Mouse (Mus musculus): ENCODE data around the gene Alcam. TPM values are rescaled to one million over a fixed set of nuclear protein-coding genes. Genes with fewer than 3 reads are reported as not detected.

The Alcam gene
- polyA plus RNA-seq, 1 experiment from 2014 or later: 331 TPM

- Histone ChIP-seq H3K4me3 (ENCODE audit: inconsistent target) (peak overlapping the region; percentile 96), H3K27ac (peak overlapping the region; percentile 72), H3K79me2 (ENCODE audit: inconsistent target) (peaks cover 58% of the 10 kb centered on the region), H3K36me3 (ENCODE audit: inconsistent target) (no peaks in the 10 kb centered on the region)
- 2% methylated on average over 23 of the region's 23 CpGs for WGBS (ENCODE audit: missing documents)
Measured at GRCm38 (mm10) chr16:52451786-52452476, 1.9 kb downstream of the Alcam start.

- H3K4me3 ChIP-seq (ENCODE audit: inconsistent target): peak overlapping the region; percentile 96
- H3K79me2 ChIP-seq (ENCODE audit: inconsistent target): peaks cover 65% of the 10 kb centered on the region
- 2% methylated on average over 15 of the region's 15 CpGs for WGBS (ENCODE audit: missing documents)
- no peaks in the 10 kb centered on the region for H3K36me3 ChIP-seq (ENCODE audit: inconsistent target)
- peak overlapping the region; percentile 72 for H3K27ac ChIP-seq
Measured at GRCm38 (mm10) chr16:52451101-52451785, 2.6 kb downstream of the Alcam start.

- peak overlapping the region; percentile 96 for H3K4me3 ChIP-seq (ENCODE audit: inconsistent target)
- peak overlapping the region; percentile 72 for H3K27ac ChIP-seq
- no peaks in the 10 kb centered on the region for H3K36me3 ChIP-seq (ENCODE audit: inconsistent target)
- under 1% methylated on average over 28 of the region's 28 CpGs for WGBS (ENCODE audit: missing documents)
- H3K79me2 ChIP-seq (ENCODE audit: inconsistent target): peaks cover 73% of the 10 kb centered on the region
Measured at GRCm38 (mm10) chr16:52450245-52451100, 3.4 kb downstream of the Alcam start.

- peaks cover 79% of the 10 kb centered on the region for H3K79me2 ChIP-seq (ENCODE audit: inconsistent target)
- H3K27ac ChIP-seq: peak overlapping the region; percentile 72
- 13% methylated on average over 3 of the region's 3 CpGs for WGBS (ENCODE audit: missing documents)
- H3K4me3 ChIP-seq (ENCODE audit: inconsistent target): peak overlapping the region; percentile 96
- no peaks in the 10 kb centered on the region for H3K36me3 ChIP-seq (ENCODE audit: inconsistent target)
Measured at GRCm38 (mm10) chr16:52449889-52450244, 4.0 kb downstream of the Alcam start.

- 100% methylated on average over 2 of the region's 3 CpGs for WGBS (ENCODE audit: missing documents)
Measured at GRCm38 (mm10) chr16:52445984-52446383, 7.9 kb downstream of the Alcam start.

GRCm38 (mm10) chr16:52443635-52444505, 10.0 kb downstream of the Alcam start:
- Histone ChIP-seq H3K36me3 (ENCODE audit: inconsistent target) (no peaks in the 10 kb centered on the region), H3K27ac (no peak overlapping the region), H3K79me2 (ENCODE audit: inconsistent target) (peaks cover 100% of the 10 kb centered on the region), H3K4me3 (ENCODE audit: inconsistent target) (no peak overlapping the region)
- WGBS (ENCODE audit: missing documents): 56% methylated on average over 9 of the region's 9 CpGs

More at GRCm38 (mm10) chr16:52445984-52446383, 7.9 kb downstream of the Alcam start:
- Histone ChIP-seq H3K79me2 (ENCODE audit: inconsistent target) (peaks cover 100% of the 10 kb centered on the region), H3K27ac (no peak overlapping the region), H3K36me3 (ENCODE audit: inconsistent target) (no peaks in the 10 kb centered on the region), H3K4me3 (ENCODE audit: inconsistent target) (no peak overlapping the region)

GRCm38 (mm10) chr16:52443055-52443454, 10.8 kb downstream of the Alcam start:
- WGBS (ENCODE audit: missing documents): 94% methylated on average over 1 of the region's 1 CpGs
- Histone ChIP-seq H3K36me3 (ENCODE audit: inconsistent target) (no peaks in the 10 kb centered on the region), H3K4me3 (ENCODE audit: inconsistent target) (no peak overlapping the region), H3K27ac (no peak overlapping the region), H3K79me2 (ENCODE audit: inconsistent target) (peaks cover 100% of the 10 kb centered on the region)

- Histone ChIP-seq H3K27ac (no peak overlapping the region), H3K36me3 (ENCODE audit: inconsistent target) (no peaks in the 10 kb centered on the region), H3K79me2 (ENCODE audit: inconsistent target) (peaks cover 100% of the 10 kb centered on the region), H3K4me3 (ENCODE audit: inconsistent target) (no peak overlapping the region)
Measured at GRCm38 (mm10) chr16:52439600-52439999, 14.3 kb downstream of the Alcam start.

GRCm38 (mm10) chr16:52439007-52439406, 14.9 kb downstream of the Alcam start:
- H3K36me3 ChIP-seq (ENCODE audit: inconsistent target): no peaks in the 10 kb centered on the region
- H3K4me3 ChIP-seq (ENCODE audit: inconsistent target): no peak overlapping the region
- WGBS (ENCODE audit: missing documents): 97% methylated on average over 6 of the region's 6 CpGs
- no peak overlapping the region for H3K27ac ChIP-seq
- peaks cover 100% of the 10 kb centered on the region for H3K79me2 ChIP-seq (ENCODE audit: inconsistent target)

GRCm38 (mm10) chr16:52438216-52438904, 15.5 kb downstream of the Alcam start:
- WGBS (ENCODE audit: missing documents): 51% methylated on average over 6 of the region's 6 CpGs
- Histone ChIP-seq H3K27ac (no peak overlapping the region), H3K4me3 (ENCODE audit: inconsistent target) (no peak overlapping the region), H3K36me3 (ENCODE audit: inconsistent target) (no peaks in the 10 kb centered on the region), H3K79me2 (ENCODE audit: inconsistent target) (peaks cover 100% of the 10 kb centered on the region)

- H3K36me3 ChIP-seq (ENCODE audit: inconsistent target): no peaks in the 10 kb centered on the region
Measured at GRCm38 (mm10) chr16:52433189-52433588, 20.7 kb downstream of the Alcam start.

GRCm38 (mm10) chr16:52432072-52432471, 21.8 kb downstream of the Alcam start:
- Histone ChIP-seq H3K4me3 (ENCODE audit: inconsistent target) (no peak overlapping the region), H3K27ac (0 out of 2 replicates have a peak overlapping the region, but pooled peaks have one; percentile 2), H3K79me2 (ENCODE audit: inconsistent target) (peaks cover 100% of the 10 kb centered on the region), H3K36me3 (ENCODE audit: inconsistent target) (no peaks in the 10 kb centered on the region)
- WGBS (ENCODE audit: missing documents): 62% methylated on average over 1 of the region's 1 CpGs

More at GRCm38 (mm10) chr16:52433189-52433588, 20.7 kb downstream of the Alcam start:
- WGBS (ENCODE audit: missing documents): 88% methylated on average over 11 of the region's 11 CpGs
- Histone ChIP-seq H3K4me3 (ENCODE audit: inconsistent target) (no peak overlapping the region), H3K79me2 (ENCODE audit: inconsistent target) (peaks cover 100% of the 10 kb centered on the region), H3K27ac (no peak overlapping the region)

GRCm38 (mm10) chr16:52431590-52431989, 22.3 kb downstream of the Alcam start:
- 31% methylated on average over 2 of the region's 2 CpGs for WGBS (ENCODE audit: missing documents)
- Histone ChIP-seq H3K36me3 (ENCODE audit: inconsistent target) (no peaks in the 10 kb centered on the region), H3K79me2 (ENCODE audit: inconsistent target) (peaks cover 100% of the 10 kb centered on the region), H3K4me3 (ENCODE audit: inconsistent target) (no peak overlapping the region), H3K27ac (0 out of 2 replicates have a peak overlapping the region, but pooled peaks have one; percentile 2)
